Mouse (Mus musculus): ENCODE measurements around the gene Dgkd.

Gene Dgkd

DNA sequence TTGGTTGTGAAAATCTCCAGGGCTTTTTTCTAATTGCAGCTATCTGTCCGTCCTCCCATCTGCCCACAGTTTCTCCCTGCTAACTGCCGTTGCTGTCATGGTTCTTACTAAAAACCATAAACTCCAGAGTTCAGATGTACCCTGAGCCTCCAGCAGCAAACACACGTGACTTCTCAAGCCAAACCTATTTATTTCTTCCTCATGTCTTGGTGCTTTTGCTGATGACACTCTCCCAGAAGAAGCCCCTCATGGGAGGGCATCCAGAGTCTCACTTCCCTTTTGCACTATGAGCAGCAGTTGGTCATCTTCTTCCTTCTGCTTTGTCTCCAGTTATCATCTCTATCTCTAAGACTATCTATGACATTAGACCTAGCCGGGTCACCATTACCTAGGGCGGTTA lies 3.8 kb upstream of the Dgkd start:
- no peak for DNase-seq

DNA sequence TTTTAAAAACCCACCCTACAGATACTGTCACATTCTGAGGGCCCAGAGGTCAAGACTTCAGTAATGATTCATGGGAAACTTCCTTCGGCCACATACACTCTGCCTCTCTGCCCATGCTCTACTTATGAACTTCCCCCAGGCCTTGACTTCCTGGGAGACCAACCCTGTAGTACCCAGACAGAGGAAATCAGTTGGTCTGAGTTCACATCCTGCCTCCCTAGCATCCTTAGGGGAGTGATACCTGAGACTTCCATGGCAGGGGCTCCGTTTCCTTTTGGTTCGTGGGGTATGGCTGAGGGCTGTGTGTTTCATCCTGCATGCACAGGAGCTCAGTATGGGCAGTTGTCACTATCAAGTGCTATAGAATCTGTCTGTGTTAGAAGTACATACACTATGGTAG lies 1.7 kb upstream of the Dgkd start:
- DNase-seq, result no peak

DNA sequence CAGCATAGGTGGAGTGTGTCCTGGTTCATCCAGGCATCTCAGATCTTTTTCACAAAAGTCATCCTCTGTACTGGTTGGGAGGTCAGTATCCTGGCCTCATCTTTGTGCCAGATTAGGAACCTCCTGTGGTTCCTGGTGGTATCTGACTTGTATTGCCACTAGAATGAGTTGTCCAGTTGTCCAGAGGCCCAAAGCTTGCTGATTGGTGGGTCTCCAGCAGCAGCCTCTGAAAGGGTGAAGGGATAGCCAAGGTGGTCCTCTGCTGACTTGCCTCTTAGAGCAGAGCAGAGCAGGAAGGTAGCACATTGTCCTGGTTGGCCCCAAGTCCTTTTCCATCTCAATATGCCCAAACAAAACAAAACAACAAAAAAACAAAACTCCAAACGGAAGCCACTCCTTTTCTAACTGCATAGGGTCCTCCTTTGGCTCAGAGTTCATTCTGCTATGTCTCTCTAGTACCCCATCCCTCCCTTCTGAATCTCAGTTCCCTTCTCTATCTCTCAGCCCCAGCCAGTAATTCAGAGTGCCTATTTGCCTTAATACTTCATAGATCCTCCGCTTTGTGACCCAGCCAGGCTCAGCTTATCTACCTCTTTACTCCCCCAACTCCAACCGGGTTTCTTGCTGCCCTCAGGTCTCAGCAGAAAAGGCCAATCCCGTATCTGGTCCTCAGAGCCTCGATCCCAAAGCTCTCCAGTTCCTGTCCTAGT lies 851 bp upstream of the Dgkd start:
- no peak for DNase-seq

DNA sequence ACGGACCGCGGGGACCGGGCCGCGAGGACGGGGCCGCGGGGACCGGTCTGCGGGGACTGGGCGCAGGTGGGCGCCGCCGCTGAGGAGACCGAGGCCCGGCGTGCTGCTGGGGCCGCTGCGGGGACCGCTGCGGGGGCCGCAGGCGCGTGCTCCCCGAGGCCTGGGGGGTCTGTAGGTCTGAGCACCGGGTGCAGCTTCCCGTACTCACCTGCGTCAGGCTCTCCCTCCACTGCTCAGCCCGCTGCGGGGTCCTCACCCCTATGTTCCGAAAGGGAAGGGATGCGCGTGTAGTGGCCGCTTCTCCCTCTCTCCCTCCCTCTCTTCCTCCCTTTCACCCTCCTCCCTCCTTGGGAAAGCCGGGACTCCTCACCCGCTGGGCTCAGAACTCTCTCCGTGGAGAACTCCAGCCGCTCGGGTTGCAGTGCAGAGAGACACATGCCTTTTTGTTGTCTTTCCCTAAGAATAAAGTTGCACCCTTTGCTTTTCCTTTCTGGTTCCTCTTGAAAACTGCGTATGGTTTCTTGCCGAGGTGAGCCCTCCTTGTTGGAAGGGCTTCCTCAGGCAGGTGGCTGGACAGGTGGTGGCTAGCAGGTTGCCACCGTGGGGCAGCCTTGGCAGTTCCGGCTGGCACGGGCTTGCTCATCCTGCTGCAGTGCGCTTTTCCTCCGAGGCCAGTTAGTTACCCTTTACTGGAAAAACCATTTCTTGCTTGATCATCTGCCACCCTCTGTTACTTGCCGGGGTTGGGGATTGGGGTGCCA lies 694 bp downstream of the Dgkd start:
- peak; percentile 97 for DNase-seq

DNA sequence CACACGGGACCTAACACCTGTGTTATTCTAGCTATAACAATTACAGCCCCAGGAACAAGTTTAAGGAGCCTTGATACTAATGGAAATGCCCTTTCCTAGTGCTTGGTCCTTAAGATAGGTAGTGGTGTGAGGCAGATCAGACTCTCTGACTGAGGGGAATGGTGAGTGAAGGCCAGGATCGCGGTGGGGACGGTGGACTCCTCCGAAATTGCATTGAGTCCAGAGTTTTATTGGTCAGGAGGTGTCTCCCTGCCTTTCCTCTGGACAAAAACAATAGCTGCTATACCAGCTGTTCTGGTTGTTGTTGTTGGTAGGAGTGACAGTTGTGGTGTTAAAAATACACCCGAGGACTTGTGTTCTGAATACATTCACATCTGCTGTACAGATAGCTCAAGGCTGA lies 1.3 kb downstream of the Dgkd start:
- DNase-seq, result no peak

DNA sequence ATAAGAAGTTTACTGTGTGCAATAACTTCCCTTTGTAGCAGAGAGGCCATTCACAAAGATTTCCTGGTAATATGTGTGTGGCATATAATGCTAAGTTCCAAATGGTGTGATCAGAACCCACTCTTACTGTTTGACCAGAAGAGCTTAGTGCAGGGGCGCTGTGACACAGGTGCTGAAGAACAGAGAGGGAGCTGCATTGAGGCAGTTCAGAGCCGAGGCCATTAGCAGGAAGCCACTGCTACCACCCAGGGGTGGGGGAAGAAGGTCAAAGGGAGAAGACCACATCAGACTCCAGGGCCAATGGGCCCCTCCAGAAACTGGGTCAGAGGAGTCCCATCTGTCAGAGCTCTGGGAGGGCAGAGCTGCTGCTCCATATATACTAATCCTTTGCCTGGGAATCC lies 1.8 kb downstream of the Dgkd start:
- peak; percentile 49 for DNase-seq

DNA sequence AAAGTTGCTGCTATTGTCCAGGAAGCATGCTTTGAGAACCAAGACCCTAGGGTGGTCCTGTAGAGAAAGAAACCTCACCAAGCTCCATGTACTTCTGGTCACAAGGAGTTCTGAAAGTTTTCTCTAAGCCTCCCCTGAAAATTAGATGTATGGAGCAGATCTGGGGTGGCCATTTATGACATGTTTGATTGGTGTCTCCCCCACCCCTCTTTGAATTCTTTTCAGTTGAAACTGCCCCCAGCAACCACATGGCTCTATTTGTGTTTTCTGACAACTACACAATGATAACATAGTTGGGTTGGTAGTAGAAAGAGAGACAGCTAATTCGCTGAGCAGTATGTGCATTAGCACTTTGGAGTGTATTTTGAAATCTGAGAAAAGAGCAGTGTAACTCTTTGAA lies 2.4 kb downstream of the Dgkd start:
- DNase-seq, result no peak

DNA sequence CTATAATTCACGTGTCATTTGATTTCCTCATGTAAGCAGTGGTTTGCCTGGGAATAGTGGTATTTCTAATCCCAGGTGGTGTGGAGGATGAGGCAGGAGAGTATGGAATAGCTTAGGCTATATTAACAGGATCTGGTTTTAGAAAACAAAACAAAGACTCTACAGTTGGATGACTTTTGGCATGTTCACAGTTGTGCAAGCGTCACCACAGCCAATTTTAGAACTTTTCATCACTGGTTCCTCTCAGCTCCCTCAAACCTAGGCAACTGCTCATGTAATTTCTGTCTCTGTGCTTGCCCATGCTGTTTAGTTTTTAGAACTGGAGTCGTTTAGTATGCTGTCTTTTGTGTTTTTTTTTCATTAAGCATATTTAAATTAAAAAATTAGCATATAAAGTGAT lies 3.7 kb downstream of the Dgkd start:
- DNase-seq, result no peak

DNA sequence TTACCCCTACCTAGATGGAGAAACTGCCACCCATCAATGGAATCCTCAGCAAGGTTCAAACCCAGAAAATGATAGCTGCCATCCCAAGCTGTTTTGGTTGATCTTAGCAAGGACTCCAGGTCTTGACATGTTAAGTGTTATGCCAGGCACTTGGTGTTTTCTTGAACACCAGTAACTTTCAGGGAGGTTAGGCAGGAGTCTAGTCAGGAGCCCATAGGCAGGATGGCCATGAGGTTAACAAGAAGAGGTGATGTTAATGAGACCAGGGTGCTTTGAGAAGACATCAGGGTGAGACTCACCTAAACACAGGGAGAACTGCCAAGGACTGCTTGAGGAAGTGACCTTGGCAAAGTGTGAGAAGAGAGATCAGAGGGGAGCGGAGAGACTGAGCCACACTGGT lies 4.9 kb downstream of the Dgkd start:
- DNase-seq, result no peak

DNA sequence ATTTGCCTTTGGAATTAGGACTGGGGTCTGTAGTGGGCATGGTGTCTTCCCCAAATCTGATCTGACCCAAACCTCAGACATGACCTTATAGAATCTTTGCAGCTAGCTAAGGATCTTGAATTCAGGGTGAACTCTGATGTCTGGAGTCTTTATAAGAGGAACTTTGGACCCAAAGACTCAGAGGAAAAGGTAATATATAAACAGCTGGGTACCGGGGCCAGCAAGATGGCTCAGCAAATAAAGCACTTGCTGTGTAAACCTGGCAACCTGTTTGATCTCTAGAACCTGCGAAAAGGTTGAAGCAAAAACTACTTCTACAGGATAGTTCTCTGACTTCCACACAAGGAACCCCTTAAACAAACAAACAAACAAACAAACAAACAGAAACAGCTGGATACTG lies 5.4 kb downstream of the Dgkd start:
- DNase-seq, result no peak

DNA sequence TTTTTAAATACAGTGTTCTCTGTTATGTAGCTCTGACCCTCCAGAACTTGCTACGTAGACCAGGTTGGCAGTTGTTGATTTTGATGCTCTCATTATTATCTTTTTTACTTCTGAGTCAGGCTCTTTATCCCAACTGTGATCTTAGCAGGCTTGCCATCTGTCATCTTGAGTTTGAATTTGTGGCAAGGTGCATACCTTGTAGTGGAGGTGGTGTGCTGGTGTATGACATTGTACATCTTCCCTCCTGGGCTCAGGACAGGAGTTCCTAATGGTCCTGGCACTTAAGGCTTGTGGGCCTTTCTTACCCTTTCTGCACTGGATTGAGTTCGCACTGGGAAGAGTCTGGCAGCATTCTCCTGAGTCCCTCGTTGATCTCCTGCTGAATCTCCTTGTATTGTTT lies 10.5 kb downstream of the Dgkd start:
- DNase-seq, result no peak

DNA sequence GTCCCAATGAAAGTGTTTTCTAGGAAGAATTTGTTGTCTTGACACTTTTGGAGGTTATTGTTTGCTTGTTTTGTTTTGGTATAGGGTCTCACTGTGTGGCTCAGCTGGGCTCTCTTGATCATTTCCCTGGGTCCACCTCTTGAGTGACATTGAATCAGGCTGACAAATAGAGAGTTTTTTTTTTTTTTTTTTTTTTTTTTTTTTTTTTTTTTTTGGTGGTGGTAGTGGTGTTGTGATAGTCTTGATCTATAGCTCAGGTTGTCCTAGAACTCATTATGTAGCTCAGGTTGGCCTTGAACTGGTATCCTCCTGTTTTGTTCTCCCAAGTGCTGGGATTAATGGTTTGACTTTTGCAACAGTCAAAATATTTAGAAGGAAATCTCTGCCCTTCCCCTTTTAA lies 11.8 kb downstream of the Dgkd start:
- DNase-seq, result no peak

DNA sequence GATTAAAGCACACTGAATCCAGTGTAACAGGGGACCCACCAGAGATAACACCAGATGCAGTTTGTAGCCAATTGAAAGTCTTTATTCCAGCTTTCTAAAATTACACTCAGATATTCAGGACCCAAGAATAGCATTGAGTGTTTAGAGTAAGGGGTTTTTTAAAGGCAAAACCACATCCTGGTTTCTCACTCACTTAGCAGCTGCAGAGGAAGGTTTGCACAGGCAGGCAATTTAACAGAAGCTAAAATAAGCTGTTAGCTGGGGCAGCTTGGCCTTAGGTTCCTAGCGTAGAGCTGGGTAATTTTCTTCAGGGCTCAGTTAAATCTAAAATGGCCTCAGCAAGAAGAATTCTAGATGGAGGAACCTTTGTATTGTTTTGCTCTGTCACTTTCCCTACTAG lies 13.6 kb downstream of the Dgkd start:
- no peak for DNase-seq

DNA sequence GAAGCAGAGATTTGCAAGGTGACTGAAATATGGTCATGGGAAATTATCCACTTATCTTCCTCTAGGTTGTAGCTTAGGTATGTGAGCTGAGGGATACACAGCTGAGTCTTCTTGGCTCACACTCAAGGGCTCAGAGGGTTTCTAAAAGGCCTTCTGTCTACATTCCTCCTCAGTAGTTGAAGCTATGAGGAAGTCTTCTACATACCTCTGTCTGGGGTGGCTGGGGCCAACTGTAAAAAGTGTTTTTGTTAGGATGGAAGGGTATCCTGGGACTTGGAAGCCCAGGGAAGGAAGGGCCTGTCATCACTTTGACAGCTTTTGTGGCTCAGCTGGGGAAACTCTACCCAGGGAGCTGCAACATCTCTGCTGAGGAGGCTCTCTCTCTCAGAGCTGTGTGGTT lies 18.5 kb downstream of the Dgkd start:
- DNase-seq, result peak; percentile 48

DNA sequence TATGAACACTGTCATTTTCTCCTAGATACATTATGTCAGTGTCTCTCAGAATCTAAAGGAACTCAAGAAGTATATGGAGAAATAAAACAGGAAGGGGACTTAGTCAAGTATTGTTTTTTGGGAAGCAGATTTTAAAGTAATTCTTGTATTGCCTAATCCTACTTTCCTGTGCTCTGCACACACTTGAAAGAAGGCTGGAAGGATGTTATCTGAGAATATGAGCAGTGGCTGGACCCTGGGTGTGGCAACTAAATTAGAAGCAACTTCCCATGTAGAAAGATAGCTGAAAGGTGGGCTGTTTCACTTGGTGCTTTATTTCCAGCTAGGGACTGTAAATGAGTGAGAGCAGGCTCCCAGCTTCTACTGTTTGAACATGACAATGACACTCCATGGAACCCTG lies 20.0 kb downstream of the Dgkd start:
- no peak for DNase-seq

DNA sequence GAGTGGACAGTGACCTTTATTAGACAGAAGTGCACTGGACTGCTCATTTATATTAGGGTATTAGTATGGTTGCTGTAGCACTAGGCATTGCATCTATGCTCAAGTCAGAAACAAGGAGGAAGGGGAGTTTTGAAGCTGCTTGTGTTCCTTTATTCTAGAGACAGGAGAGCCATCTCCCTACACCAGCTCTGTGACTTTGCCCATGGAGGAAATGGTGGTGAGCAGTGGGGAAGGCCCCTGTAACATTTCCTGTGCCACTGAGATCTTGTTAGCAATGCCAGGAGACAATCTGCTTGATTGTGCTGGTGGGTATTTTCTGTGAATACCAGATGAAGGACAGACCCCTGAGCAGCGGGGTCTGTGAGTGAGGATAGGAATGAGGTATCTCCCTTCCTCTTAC lies 23.0 kb downstream of the Dgkd start:
- no peak for DNase-seq

DNA sequence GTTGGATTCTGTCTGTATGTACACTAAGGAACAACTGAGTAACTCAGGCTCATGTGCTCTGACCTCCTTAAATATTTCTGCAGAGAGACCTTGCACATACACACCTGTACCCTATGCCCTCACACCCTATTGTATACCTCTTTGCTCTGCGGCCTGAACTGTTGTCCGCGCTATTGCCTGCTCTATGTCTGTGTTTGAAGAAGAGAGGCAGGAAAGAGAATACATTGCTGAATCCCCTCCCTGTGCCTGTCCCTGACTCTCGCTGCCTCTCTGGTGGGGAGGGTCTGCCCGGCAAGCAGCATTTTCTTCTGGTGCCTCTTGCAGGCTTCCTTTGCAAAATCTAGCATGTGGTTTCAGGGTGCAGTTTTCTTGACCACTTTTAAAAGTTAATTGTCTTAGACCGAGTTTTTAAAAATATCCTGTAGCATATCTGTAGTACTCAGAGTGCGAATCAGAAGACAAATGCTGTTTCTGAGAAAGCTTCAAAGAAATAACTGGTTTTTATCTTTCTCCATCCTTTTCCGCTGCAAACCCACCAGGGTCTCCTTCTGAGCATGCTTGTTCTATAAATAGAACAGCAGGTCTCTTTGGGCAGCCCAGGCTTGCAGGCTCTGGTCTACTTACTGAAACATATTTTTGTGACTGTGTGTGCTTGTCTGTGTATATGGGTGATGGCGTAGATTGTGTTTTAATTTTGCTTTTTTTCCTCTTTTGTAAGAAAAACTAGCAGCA lies 24.6 kb downstream of the Dgkd start:
- DNase-seq, result no peak

DNA sequence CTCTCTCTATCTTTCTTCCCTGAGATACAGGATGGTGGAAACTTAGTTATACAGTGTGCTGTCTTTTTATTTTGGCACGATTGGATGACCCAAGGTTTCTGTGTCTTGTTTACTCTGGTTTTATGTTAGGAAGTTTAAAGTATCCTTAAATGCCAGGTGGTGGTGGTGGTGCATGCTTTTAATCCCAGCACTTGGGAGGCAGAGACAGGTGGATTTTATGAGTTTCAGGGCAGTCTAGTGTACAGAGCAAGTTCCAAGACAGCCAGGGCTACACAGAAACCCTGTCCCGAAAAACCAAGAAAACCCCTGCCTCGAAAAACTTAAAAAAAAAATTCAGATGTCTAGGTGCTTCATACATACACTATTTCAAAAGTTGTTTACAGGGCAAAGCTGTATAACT lies 25.9 kb downstream of the Dgkd start:
- DNase-seq, result no peak

DNA sequence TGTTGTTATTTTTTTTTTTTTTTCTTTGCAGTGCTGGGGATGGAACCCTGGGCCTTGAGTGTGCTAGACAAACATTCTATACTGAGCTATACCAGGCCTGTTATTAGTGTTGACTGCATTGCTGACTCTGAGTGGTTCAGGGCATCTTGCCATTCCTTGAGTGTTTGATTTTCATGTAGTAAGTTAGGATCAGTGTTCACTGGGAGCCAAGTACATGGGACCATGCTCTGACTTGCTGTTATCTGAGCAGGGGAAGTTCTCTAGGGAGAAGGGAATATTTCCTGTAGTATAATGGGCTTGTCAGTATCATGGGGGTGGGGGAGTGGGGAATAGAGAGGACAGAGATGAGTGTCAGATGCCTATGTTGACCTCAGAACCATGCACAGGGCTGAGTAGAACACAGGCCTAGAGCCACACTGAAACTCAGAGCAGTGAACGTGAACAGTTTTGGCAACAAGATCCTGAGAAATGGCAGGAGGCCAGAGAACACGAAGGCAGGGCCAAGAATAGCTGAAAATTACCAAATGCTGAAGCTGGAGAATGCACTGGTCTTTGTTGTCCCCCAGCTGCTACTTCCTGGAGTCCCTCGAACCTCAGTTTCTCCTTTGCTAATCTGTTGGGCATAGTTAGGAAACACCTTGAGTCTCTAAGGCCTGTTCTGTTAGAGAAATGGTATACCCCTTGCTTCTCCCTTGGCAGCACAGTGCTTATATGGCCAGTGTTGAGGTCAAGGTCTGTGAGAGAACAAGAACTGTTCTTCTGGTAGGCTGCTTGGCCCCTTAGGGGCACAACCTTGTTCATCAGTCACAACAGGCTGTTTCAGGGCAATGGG lies 26.6 kb downstream of the Dgkd start:
- DNase-seq, result peak; percentile 89

DNA sequence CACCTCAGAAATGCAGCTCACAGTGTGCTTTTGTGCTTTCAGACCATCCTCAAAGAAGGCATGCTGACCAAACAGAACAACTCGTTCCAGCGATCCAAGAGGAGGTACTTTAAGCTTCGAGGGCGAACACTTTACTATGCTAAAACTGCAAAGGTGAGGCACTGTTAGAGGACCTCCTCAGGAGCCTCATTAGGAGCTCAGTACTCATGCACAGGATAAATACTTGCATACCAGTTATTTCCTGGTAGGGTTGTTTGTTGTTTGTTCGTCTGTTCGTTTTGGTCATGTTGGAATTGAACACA lies 27.2 kb downstream of the Dgkd start:
- DNase-seq, result no peak

DNA sequence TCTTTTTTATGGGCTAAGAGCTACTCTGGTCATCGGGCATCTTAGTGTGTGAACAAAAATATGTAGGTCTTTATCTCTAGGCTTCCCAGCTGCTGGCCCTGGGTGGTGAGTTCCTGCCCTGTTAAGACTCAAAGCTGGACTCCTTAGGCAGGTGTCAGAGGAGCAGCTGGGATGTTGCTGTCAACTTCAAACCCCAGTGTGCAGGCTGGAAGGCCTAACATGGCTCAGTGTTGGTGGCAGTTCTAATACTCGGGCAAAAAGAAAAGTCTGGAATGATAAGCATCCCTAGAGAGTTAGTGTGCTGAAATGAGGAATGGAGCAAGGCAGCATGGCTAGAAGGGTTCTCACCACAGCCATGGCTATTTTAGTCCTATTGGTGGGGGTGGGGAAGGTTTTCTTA lies 27.8 kb downstream of the Dgkd start:
- no peak for DNase-seq

DNA sequence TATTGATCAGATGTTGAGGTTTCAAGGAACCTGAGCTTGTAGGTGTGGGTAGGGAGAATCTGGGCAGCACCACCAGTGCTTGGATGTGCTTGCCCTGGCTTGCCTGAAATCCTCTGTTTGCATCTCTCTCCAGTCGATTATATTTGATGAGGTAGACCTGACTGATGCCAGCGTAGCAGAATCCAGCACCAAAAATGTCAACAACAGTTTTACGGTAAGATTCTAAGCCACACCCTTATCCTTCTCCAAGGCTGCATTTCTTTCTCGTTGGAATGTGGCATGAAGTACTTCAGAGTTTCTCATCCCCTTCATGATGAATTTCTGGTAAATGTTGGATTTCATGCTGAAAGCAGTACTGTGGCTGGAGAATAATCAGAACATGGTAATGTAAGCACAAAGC lies 28.6 kb downstream of the Dgkd start:
- no peak for DNase-seq

DNA sequence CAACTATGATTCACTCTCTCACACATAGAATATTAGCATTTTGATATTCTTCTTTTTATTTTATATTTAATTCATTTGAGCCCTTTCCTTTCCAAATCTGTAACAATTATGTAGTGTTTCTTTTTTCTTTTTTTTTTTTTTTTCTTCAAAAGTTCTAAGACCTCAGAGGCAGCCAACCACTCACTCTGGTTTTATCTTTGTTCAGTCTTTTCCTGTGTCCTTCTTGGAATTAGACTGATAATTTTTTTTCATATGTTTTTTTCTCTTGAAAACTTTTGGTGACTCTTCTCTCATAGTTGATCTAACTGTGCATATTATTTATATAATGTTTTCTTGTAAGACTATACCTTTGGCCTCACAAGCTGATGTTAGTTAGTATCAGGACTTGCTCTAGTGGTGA lies 29.5 kb downstream of the Dgkd start:
- no peak for DNase-seq

DNA sequence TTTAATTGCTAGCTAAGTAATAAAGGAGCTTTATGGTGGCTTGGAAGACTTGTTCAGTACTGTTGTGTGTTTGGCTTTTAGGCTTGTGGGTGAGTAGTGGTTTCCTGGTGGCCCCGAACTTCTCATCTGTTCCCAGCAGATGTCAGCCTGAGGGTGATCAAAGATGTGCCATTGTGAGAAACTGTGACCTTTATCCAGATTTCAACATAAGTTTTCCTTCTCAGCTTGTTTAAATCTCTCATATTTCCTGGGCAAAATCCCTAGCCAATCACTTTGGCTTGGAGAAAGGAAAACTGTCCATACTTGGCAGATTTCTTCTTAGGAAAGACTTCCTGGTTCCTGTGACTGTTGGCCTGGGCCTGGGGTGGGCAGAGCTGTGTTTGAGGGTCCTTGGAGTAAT lies 37.9 kb downstream of the Dgkd start:
- no peak for DNase-seq
